Mouse (Mus musculus): ENCODE measurements around the gene Acap2. TPM values are rescaled to one million over a fixed set of nuclear protein-coding genes. Genes with fewer than 3 reads are reported as not detected.

The Acap2 gene
- polyA plus RNA-seq, 1 experiment from 2014 or later: 33.0 TPM

DNA sequence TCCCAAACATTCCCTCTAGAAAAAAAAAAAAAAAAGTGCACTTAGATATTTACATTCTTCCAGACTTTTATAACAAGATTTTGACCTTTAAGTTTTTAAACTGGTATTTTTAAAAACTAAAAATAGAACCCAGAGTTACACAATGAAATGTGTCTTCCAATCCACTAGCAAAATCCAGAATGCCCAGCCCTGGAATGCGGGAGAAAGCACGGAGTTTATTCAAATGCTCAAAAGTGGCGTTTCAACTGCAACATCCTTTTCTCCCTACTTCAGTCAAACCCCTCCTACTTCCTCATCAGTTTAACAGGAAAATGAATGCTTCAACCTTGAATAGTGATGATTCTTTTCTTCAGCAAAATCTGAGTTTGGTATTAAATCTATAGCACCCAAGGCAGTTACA lies 4.1 kb downstream of the Acap2 start:
- H3K4me3 ChIP-seq (ENCODE audit: low read depth, low read length): no peak overlapping the region
- no peaks in the 10 kb centered on the region for H3K9me3 ChIP-seq (ENCODE audit: low read depth, low read length)
- 30% methylated on average over 3 of the region's 3 CpGs for WGBS
- TF ChIP-seq CTCF (IDR thresholded peaks at IDR 0.05; ENCODE audit: low read depth): no peak
- no peaks in the 10 kb centered on the region for H3K27me3 ChIP-seq (ENCODE audit: insufficient read depth, low read length)
- peaks cover 9% of the 10 kb centered on the region for H3K4me1 ChIP-seq (ENCODE audit: insufficient read depth)
- H3K4me2 ChIP-seq: no peak overlapping the region
- H3K27ac ChIP-seq (ENCODE audit: low read depth): no peak overlapping the region
- DNase-seq: no peak
- ATAC-seq (ENCODE audit: insufficient read depth): no peak
- no peak overlapping the region for H3K9ac ChIP-seq
- no peaks in the 10 kb centered on the region for H3K36me3 ChIP-seq (ENCODE audit: insufficient read depth)

DNA sequence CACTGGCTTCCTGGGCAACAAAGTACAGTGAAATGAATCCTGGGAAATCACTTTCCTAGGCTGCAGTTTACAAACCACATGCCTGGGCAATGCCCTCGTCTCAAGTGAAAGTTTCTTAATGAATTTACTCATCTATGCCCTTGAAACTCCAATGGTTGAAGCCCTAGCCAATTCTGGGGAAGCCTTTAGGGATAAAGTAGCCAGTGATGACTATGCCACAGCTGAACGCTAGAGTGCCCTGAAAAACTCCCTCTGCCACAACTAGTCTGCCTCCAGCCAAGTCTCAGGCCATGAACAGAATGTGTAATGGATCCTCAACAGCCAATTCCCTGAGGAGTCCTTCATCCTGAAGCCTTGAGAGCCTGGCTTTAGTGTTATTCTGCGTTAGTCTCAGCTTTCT lies 8.5 kb downstream of the Acap2 start:
- no peak overlapping the region for H3K4me3 ChIP-seq (ENCODE audit: low read depth, low read length)
- TF ChIP-seq CTCF (IDR thresholded peaks at IDR 0.05; ENCODE audit: low read depth): no peak
- H3K9ac ChIP-seq: no peak overlapping the region
- peak overlapping the region; percentile 56; the same call in 1 of the 2 replicates for H3K27ac ChIP-seq (ENCODE audit: low read depth)
- no peak for ATAC-seq (ENCODE audit: insufficient read depth)
- H3K4me1 ChIP-seq (ENCODE audit: insufficient read depth): peaks cover 11% of the 10 kb centered on the region
- H3K4me2 ChIP-seq: 0 out of 2 replicates have a peak overlapping the region, but pooled peaks have one; percentile 12
- 73% methylated on average over 3 of the region's 3 CpGs for WGBS
- H3K9me3 ChIP-seq (ENCODE audit: low read depth, low read length): no peaks in the 10 kb centered on the region
- no peak for DNase-seq
- no peaks in the 10 kb centered on the region for H3K27me3 ChIP-seq (ENCODE audit: insufficient read depth, low read length)
- H3K36me3 ChIP-seq (ENCODE audit: insufficient read depth): no peaks in the 10 kb centered on the region

DNA sequence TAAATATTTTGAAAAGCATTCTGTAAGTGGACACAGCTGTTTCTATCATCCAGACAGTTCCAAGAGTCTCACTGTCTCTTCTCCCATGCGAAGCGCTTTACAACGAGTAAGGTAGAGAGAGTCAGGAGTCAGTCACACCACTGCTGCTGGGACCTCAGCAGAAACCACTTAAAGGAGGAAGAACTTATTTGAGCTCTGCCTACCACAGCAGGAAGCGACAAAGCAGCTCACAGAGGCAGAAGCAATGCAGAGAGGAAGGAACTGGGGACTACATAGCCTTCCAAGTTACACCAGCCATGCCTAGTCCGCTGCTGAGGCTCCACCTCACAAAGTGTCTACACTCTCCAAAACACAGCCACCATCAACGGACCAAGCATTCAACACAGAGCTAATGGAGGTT lies 9.2 kb downstream of the Acap2 start:
- Histone ChIP-seq H3K4me3 (ENCODE audit: low read depth, low read length) (no peak overlapping the region), H3K27me3 (ENCODE audit: insufficient read depth, low read length) (no peaks in the 10 kb centered on the region), H3K4me2 (0 out of 2 replicates have a peak overlapping the region, but pooled peaks have one; percentile 12), H3K27ac (ENCODE audit: low read depth) (peak overlapping the region; percentile 56), H3K9ac (peak overlapping the region; percentile 16; the same call in 1 of the 2 replicates), H3K9me3 (ENCODE audit: low read depth, low read length) (no peaks in the 10 kb centered on the region), H3K36me3 (ENCODE audit: insufficient read depth) (no peaks in the 10 kb centered on the region), H3K4me1 (ENCODE audit: insufficient read depth) (peaks cover 11% of the 10 kb centered on the region)
- TF ChIP-seq CTCF (IDR thresholded peaks at IDR 0.05; ENCODE audit: low read depth): no peak
- WGBS: 40% methylated on average over 6 of the region's 6 CpGs
- DNase-seq (peak; percentile 39), ATAC-seq (ENCODE audit: insufficient read depth) (no peak)

DNA sequence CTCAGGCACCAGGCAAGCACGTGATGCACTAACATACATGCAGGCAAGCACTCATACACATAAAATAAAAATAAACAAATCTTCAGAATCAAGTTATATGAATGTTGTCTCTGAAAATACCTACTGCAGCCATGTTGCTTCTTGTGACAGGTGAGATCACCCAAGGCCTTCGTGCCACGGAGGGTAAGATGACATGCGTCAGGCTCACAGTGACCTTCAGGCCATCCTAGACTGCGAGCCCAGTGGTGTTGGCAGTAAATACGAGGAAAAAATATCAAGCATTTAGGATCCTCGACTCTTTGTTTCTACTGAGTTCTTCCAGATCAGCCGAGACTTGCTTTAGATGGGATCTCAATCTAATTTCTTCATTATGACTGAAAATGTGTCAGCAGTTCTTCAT lies 10.6 kb downstream of the Acap2 start:
- no peak overlapping the region for H3K27ac ChIP-seq (ENCODE audit: low read depth)
- DNase-seq: no peak
- peaks cover 18% of the 10 kb centered on the region for H3K4me1 ChIP-seq (ENCODE audit: insufficient read depth)
- no peak overlapping the region for H3K9ac ChIP-seq
- no peaks in the 10 kb centered on the region for H3K36me3 ChIP-seq (ENCODE audit: insufficient read depth)
- no peak overlapping the region for H3K4me2 ChIP-seq
- H3K27me3 ChIP-seq (ENCODE audit: insufficient read depth, low read length): no peaks in the 10 kb centered on the region
- H3K4me3 ChIP-seq (ENCODE audit: low read depth, low read length): no peak overlapping the region
- TF ChIP-seq CTCF (IDR thresholded peaks at IDR 0.05; ENCODE audit: low read depth): no peak
- H3K9me3 ChIP-seq (ENCODE audit: low read depth, low read length): no peaks in the 10 kb centered on the region
- no peak for ATAC-seq (ENCODE audit: insufficient read depth)
- 78% methylated on average over 8 of the region's 8 CpGs for WGBS

DNA sequence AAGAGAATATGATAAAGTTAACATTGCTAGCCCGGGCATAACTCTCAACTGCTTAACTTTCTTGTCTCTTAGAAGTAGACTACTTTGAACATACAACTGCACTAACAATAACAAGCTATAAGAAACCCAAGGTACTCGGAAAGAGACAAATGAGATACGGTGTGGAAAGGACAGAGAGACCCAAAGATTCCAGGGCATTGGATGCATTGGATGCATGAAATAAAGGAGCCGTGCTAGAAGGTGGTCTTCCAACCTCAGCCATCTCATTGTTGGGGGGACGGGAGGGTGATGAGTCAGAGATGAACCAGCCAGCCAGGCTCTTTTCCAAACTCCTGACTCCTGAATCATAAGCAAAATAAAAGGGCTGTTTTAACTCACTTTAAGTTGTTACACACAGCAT lies 11.8 kb downstream of the Acap2 start:
- H3K9me3 ChIP-seq (ENCODE audit: low read depth, low read length): no peaks in the 10 kb centered on the region
- H3K36me3 ChIP-seq (ENCODE audit: insufficient read depth): no peaks in the 10 kb centered on the region
- no peak overlapping the region for H3K4me3 ChIP-seq (ENCODE audit: low read depth, low read length)
- no peak overlapping the region for H3K4me2 ChIP-seq
- DNase-seq: no peak
- H3K27me3 ChIP-seq (ENCODE audit: insufficient read depth, low read length): no peaks in the 10 kb centered on the region
- ATAC-seq (ENCODE audit: insufficient read depth): no peak
- H3K9ac ChIP-seq: no peak overlapping the region
- H3K27ac ChIP-seq (ENCODE audit: low read depth): no peak overlapping the region
- WGBS: 84% methylated on average over 5 of the region's 5 CpGs
- H3K4me1 ChIP-seq (ENCODE audit: insufficient read depth): peaks cover 24% of the 10 kb centered on the region
- no peak for TF ChIP-seq CTCF (IDR thresholded peaks at IDR 0.05; ENCODE audit: low read depth)

DNA sequence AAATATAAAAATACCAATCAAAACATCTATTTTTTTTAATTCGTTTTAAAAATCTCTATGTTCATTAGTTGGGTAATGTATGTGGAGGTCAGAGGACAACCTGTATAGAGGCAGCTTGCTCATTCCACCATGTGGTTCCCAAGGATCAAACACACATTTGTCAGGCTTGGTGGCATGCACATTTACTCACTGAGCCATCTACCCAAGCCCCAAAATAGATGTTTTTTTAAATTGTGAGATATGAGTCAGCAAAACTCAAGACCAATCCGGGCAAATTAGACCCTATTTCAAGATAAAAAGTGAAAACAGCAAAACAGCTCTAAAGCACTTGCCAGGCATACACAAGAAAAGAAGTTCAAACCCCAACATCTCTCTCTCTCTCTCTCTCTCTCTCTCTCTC lies 12.2 kb downstream of the Acap2 start:
- Histone ChIP-seq H3K9ac (no peak overlapping the region), H3K4me1 (ENCODE audit: insufficient read depth) (peaks cover 28% of the 10 kb centered on the region), H3K4me2 (no peak overlapping the region), H3K27ac (ENCODE audit: low read depth) (0 out of 2 replicates have a peak overlapping the region, but pooled peaks have one; percentile 12), H3K9me3 (ENCODE audit: low read depth, low read length) (no peaks in the 10 kb centered on the region), H3K27me3 (ENCODE audit: insufficient read depth, low read length) (no peaks in the 10 kb centered on the region), H3K4me3 (ENCODE audit: low read depth, low read length) (no peak overlapping the region), H3K36me3 (ENCODE audit: insufficient read depth) (no peaks in the 10 kb centered on the region)
- DNase-seq (no peak), ATAC-seq (ENCODE audit: insufficient read depth) (peak; percentile 9; the same call in 1 of the 2 replicates)
- 45% methylated on average over 2 of the region's 2 CpGs for WGBS
- no peak for TF ChIP-seq CTCF (IDR thresholded peaks at IDR 0.05; ENCODE audit: low read depth)

DNA sequence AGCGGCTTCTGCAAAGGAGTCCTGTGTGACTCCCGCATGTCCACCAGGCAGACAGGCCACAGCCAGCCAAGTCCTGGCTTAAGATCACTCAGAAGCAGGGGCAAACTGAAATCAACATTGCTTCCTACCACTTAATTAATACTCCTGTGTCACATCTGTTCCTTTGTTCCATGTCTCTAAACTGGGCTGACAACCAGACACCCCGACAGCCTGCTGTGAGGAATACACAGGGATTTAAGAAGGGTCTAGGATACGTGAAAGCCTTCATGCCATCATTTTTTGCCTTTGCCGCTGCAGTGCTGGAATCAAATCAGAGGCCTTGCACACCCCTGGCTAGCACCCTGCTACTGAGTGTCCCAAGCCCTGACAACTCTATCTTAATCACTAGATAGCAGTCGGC lies 12.8 kb downstream of the Acap2 start:
- WGBS: 32% methylated on average over 6 of the region's 6 CpGs
- Histone ChIP-seq H3K4me3 (ENCODE audit: low read depth, low read length) (no peak overlapping the region), H3K4me1 (ENCODE audit: insufficient read depth) (peaks cover 30% of the 10 kb centered on the region), H3K36me3 (ENCODE audit: insufficient read depth) (no peaks in the 10 kb centered on the region), H3K4me2 (no peak overlapping the region), H3K27me3 (ENCODE audit: insufficient read depth, low read length) (no peaks in the 10 kb centered on the region), H3K9ac (no peak overlapping the region), H3K9me3 (ENCODE audit: low read depth, low read length) (no peaks in the 10 kb centered on the region), H3K27ac (ENCODE audit: low read depth) (peak overlapping the region; percentile 3; the same call in 1 of the 2 replicates)
- DNase-seq (peak; percentile 77), ATAC-seq (ENCODE audit: insufficient read depth) (peak; percentile 82)
- no peak for TF ChIP-seq CTCF (IDR thresholded peaks at IDR 0.05; ENCODE audit: low read depth)

DNA sequence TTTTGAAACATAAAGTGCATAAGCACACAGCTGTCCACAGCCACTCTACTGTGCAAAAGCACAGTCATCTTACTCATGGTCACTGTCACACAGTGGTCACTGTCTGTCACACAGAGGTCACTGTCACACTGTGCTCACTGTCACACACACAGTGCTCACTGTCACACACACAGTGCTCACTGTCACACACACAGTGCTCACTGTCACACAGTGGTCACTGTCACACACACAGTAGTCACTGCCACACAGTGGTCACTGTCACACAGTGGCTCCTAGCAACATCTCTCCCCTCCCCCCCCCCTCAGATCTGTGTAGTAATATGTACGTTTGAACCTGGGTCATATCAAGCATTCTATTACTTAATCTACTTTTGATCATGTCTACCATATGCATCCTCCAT lies 13.9 kb downstream of the Acap2 start:
- Histone ChIP-seq H3K27me3 (ENCODE audit: insufficient read depth, low read length) (no peaks in the 10 kb centered on the region), H3K9ac (no peak overlapping the region)

More for the DNA sequence above, 13.9 kb downstream of the Acap2 start:
- Histone ChIP-seq H3K36me3 (ENCODE audit: insufficient read depth) (no peaks in the 10 kb centered on the region), H3K9me3 (ENCODE audit: low read depth, low read length) (no peaks in the 10 kb centered on the region), H3K4me3 (ENCODE audit: low read depth, low read length) (no peak overlapping the region), H3K4me2 (no peak overlapping the region), H3K27ac (ENCODE audit: low read depth) (no peak overlapping the region), H3K4me1 (ENCODE audit: insufficient read depth) (peaks cover 37% of the 10 kb centered on the region)
- 50% methylated on average over 1 of the region's 1 CpGs for WGBS
- DNase-seq: no peak
- no peak for ATAC-seq (ENCODE audit: insufficient read depth)
- TF ChIP-seq CTCF (IDR thresholded peaks at IDR 0.05; ENCODE audit: low read depth): no peak

Data from lung, embryonic 14.5 days (tissue).